Mouse (Mus musculus) layer of hippocampus, postnatal 25 days (tissue): Measurements from ENCODE around the gene D6Wsu163e. TPM values are rescaled to one million over a fixed set of nuclear protein-coding genes. Genes with fewer than 3 reads are reported as not detected.

Experiments
- DNase-seq, 2 experiments: peaks; one replicate each; pipeline ENCODE4 v3.0.0; 2022; ENCODE audit warnings: mixed read lengths in 2 of 2, low spot score in 1 of 2; ENCODE audit errors: extremely low spot score in 1 of 2
- total RNA-seq, 2 experiments: library from RNA; stranded (reverse); gene quantifications; 2 replicates each; pipeline ENCODE4 v1.2.3; 2021

The D6Wsu163e gene
- total RNA-seq, 2 experiments from 2014 or later = 39.5 to 44.0 TPM

DNA sequence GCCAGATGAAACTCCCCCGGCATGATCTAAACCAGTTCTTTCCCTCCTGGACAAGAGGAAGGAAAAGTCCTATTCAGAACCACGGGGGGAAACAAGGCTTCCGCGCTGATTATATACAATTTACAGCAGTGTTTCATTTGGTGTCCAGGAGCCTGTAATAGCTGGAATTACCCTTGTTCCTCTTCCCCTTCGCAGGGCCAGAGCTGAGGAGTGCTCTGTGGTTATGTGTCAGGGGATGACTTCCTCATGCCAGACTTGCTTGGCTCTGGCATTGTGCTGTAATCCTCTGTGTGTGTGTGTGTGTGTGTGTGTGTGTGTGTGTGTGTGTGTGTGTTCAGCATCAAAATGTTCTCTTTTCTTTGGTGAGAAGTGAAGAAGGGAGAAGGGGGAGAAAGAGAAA is 56.6 kb downstream of the D6Wsu163e start:
- DNase-seq = no peak

DNA sequence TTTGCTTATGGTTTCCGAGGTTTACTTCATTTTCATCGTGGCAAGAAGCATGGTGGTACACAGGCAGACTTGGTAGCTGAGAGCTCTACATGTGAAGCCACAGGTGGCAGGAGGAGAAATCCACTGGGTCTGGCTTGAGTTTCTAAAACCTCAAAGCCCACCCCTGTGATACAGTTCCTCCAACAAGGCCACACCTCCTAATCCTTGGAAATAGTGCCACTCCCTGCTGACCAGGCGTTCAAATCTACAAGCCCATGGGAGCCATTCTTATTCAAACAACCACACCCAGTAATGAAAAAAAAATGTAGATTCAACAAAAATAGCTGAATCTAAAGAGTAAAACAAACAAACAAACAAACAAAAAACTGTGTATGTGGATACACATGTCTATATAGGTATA is 65.9 kb downstream of the D6Wsu163e start:
- no peak for DNase-seq

DNA sequence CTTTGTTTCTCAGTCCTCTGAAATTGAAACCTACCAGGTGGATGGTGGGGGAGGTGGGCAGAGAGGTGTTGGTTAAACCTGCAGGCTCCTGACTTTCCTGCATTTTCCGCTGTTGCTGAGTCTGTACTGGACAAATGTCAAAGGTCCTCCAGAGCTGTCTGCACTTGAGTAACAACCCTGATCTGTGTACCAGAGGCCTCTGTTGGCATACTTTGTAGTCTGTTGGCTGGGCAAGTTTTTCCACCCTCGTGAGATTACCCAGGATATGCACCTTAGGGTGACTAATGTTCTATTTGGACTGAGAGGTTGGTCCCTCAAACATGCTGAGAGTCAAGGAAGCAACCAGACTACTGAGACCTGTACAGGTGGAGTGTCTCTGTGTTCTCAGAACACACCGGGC is 66.8 kb downstream of the D6Wsu163e start:
- DNase-seq = no peak

DNA sequence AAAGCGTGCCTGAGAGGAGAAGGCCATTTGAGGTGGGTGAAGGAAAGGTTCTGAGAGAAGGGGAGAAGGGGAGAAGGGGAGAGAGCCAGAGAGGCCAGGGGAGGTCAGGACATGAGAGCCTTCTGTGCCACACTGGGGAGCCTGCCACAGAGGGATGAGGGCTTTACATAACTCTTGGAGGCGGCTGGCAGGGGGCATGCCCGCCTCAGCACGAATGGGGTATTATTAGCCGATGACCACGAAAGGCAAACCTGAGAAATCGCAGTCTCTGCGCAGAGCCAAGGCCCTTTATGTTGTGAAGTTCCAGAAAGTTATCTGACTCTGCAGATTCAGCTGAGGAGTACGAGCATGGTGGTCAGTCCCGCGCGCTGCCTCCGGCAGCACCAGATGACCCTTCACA is 70.3 kb downstream of the D6Wsu163e start:
- DNase-seq = no peak

DNA sequence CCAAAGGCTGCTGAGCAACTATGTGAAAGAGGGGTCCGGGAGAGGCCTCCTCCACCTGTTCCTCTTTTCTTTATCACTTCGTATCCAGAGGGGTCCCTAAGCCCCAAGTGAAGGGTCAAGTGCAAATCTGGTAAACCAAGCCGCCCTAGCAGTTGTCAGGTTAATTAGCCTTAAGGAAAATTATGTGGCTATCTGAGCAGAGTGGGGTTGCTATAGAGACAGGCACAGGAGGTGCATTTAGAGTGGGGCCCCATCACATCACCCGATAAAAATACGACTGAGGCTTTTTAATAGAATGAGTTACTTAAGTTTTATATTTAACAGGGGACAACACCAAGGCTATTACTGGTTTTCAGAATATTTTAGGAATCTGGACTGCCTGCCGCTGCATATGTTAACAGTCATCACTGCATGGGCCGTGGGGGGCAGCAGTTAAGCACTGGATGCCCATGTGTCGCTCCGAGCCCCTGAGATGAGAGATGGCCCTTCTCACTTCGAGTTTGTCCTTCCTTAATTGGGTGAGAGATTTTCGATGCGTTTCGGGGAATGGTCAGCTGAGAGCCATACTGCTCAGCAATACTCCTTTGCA is 72.3 kb downstream of the D6Wsu163e start:
- no peak for DNase-seq

DNA sequence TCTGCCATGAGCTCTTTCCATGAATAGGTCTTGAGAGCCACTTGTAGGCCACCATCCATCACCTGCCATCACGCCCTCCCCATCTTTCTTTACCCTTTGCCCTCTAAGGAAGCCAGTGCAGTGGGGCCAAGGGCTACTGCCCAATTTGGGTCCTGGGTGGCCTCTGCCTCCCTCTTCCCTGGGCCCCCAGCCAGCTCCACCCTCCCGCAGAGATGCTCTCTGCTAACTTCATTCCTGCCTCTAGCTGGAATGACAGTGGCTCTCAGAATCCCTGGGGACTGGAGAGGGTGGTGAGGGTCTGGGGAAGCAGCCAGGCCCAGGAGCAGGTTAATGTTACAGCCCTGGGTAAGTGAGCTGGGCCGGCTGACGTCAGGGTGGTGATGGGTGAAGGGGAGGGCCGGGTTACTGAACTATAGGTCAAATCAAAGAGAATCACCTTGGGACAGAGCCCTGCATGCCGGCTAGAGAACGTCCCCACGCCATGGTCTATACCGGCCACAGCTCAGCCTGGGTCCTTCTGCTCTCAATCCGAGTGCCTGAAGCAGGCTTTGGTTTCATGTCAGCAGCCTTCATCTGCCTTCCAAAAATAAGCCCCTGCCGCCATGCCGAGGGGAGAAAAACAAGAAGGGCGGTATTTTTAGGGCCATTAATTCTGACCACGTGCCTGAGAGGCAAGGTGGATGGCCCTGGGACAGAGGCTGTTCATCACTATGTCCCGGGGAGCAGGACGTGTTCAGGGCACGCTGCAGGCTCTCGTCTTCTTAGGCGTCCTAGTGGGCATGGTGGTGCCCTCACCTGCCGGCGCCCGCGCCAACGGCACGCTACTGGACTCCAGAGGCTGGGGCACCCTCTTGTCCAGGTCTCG is 75.4 kb downstream of the D6Wsu163e start, which contains the start of gene Fgf6:
Fgf6 (plus strand) TSS at position 681 of the 865 bp plus-strand sequence.
- DNase-seq = no peak

DNA sequence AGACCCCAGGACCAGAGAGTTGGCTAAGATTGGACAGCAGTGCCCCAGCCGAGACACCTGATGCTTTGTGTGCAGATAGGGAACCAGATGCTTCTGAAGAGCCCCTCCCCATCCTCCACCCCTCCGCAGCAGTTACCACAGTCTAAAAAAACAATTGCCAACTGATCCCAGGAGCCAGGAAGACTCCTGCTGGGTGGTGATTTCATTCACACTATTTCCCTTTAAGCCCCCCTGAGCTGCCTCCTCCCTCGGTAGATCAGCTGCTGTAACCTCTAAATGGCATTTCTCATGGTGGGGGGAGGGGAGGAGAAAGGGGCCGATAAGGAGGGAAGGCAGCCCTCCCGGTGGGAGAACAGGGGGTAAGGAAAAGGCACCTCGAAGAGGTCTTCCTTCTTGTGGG is 79.5 kb downstream of the D6Wsu163e start:
- DNase-seq = no peak

DNA sequence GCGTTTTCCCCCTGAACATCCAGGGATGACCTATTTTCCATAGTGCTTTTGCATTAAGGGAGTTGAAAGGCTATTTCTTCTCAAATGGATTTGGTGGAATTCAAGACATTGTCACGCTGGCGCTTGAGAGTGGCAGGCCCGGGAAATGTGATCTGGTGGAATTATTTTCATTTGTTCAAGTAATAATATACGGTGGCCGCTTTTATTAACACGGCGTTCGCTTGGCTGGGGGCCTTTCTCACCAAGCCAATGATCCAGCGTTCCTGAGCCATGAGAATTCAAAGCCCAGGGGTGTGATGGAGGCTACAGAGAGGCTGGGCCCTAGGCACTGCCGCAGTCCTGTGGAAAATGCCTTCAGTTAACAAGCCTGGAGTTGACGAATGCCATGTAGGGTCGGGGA is 80.7 kb downstream of the D6Wsu163e start:
- no peak for DNase-seq

DNA sequence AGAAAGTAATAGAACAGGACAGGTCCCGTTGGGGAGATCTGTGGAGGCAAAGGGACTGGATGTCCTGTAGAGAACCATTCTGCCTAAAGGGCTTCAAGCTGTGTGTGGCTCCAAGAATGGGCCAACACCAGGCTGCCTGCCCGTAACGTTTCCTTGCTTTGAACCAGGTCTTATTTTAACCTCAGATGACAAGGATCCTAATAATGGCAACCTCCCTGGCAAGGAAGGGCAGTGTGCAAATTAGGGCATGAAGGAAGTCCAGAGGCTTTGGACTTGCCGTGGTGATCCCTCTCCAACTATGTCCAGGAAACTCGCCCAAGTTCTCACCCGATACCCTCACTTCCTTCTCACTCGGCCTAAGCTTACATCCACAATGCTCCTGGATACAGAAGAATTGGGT is 85.1 kb downstream of the D6Wsu163e start:
- DNase-seq = no peak

Other genes starting within 250 kb of the D6Wsu163e start
- gene Kcna6, start 199.3 kb upstream of the D6Wsu163e start, total RNA-seq = 10 to 100 TPM; 48.6 to 51.2 TPM
- gene Ndufa9, start 90.8 kb upstream of the D6Wsu163e start, total RNA-seq = 100 to 1,000 TPM; 145 to 164 TPM
- under 1 TPM; 0.20 to 0.23 TPM for gene Akap3, start 86.9 kb upstream of the D6Wsu163e start, total RNA-seq
- under 1 TPM in 1 of 2 experiments, not detected in 1; 0.15 TPM for gene Dyrk4, start 18.1 kb upstream of the D6Wsu163e start, total RNA-seq
- gene Rad51ap1, start 375 bp upstream of the D6Wsu163e start, total RNA-seq = 1 to 10 TPM; 1.5 to 1.7 TPM
- gene Fgf6, start 75.6 kb downstream of the D6Wsu163e start, total RNA-seq = not detected
- under 1 TPM in 1 of 2 experiments, not detected in 1; 0.30 TPM for gene Fgf23, start 132.9 kb downstream of the D6Wsu163e start, total RNA-seq
- gene Tigar, start 169.6 kb downstream of the D6Wsu163e start, total RNA-seq = 10 to 100 TPM; 26.3 to 27.9 TPM
- 100 to 1,000 TPM; 137 to 150 TPM for gene Ccnd2, start 212.2 kb downstream of the D6Wsu163e start, total RNA-seq